Mouse (Mus musculus): Measurements from ENCODE around the gene Shf.

DNA sequence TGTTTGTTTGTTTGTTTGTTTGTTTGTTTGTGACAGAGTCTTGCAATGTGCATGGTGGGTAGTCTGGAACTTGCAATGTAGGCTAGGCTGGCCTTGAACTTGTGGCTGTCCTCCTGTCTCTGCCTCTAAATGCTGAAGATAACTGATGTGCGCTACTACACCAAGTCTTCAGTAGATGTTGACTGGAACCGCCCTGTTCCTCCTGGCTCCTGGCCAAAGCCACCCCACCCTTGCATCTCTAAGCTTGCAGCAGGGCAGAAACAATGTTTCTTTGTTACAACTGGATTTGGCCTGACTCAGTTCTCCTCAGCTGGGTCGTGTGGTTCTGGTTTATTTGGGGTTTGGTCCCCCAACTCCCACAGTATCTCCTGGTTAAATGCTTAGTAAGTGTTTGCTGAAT, 34.8 kb downstream of the Shf start:
- no peak for TF ChIP-seq CTCF (IDR thresholded peaks at IDR 0.05)
- TF ChIP-seq POLR2A (IDR thresholded peaks at IDR 0.05; ENCODE audit: insufficient read depth, low read depth, low read length): no peak

All from heart, adult 2 months (tissue).